In genomic region chr5:7428291-7428690, GRCm38 (mm10) we compare ENCODE assay signal across 24 mouse cellular contexts.
"Had no signal": no experiment of that assay in that cellular context is flagged by ENCODE, and none has a peak within 500 bp of the region (broad histone marks: within the 10 kb centered on the region; RNA-seq: fewer than 3 reads in every experiment).

No protein-coding gene starts in this region.

- DNase-seq: gastrocnemius, adult 2 months; gastrocnemius, postnatal 10 days; gastrocnemius, postnatal 25 days; heart, adult 18-20 months; heart, postnatal 10 days; heart, postnatal 36 days; kidney, adult 18-20 months; kidney, adult 8-10 months; kidney, postnatal 14 days; kidney, postnatal 36 days; layer of hippocampus, adult 9-11 months; layer of hippocampus, postnatal 36 days; left cerebral cortex, postnatal 4 days had no signal

- H3K4me2 ChIP-seq: heart, embryonic 12.5 days; hindbrain, embryonic 14.5 days; intestine, embryonic 15.5 days; limb, embryonic 13.5 days; limb, embryonic 15.5 days; liver, embryonic 12.5 days had no signal

- H3K36me3 ChIP-seq: heart, embryonic 10.5 days; heart, embryonic 12.5 days; intestine, embryonic 15.5 days; limb, embryonic 13.5 days; limb, embryonic 15.5 days; liver, embryonic 12.5 days had no signal

- H3K4me3 ChIP-seq: gastrocnemius, adult 2 months; heart, embryonic 10.5 days; heart, embryonic 12.5 days; intestine, embryonic 15.5 days; limb, embryonic 13.5 days; limb, embryonic 15.5 days; liver, embryonic 12.5 days had no signal

- ATAC-seq: hindbrain, embryonic 16.5 days; inflammation-experienced regulatory T-cells, adult 6 months; intestine, embryonic 15.5 days; intestine, postnatal 0 days; liver, embryonic 12.5 days had no signal

- H3K9ac ChIP-seq: heart, embryonic 12.5 days; hindbrain, embryonic 14.5 days; intestine, embryonic 15.5 days; limb, embryonic 13.5 days; limb, embryonic 15.5 days; liver, embryonic 12.5 days; liver, embryonic 14.5 days had no signal

- H3K27me3 ChIP-seq: heart, embryonic 12.5 days; intestine, embryonic 15.5 days; limb, embryonic 13.5 days; limb, embryonic 15.5 days; liver, embryonic 12.5 days had no signal

- H3K9me3 ChIP-seq: heart, embryonic 10.5 days; heart, embryonic 12.5 days; intestine, embryonic 15.5 days; limb, embryonic 13.5 days; limb, embryonic 15.5 days; liver, embryonic 12.5 days had no signal

- H3K27ac ChIP-seq: gastrocnemius, adult 2 months; heart, embryonic 10.5 days; hindbrain, embryonic 14.5 days; intestine, embryonic 15.5 days; limb, embryonic 13.5 days; limb, embryonic 15.5 days; liver, embryonic 12.5 days; liver, embryonic 14.5 days had no signal

- H3K4me1 ChIP-seq: heart, embryonic 10.5 days; heart, embryonic 12.5 days; intestine, embryonic 15.5 days; limb, embryonic 13.5 days; limb, embryonic 15.5 days; liver, embryonic 12.5 days had no signal
